Mouse (Mus musculus): ENCODE data around the gene Gsta3. TPM values are rescaled to one million over a fixed set of nuclear protein-coding genes. Genes with fewer than 3 reads are reported as not detected.
"Not testable (repeated sequence)": the region's sequence is repeated elsewhere in the genome, so short reads cannot be mapped to it uniquely, and the experiment has no call there.

Gsta3 gene
- polyA plus RNA-seq, 1 experiment from 2014 or later: 0.89 TPM

DNA sequence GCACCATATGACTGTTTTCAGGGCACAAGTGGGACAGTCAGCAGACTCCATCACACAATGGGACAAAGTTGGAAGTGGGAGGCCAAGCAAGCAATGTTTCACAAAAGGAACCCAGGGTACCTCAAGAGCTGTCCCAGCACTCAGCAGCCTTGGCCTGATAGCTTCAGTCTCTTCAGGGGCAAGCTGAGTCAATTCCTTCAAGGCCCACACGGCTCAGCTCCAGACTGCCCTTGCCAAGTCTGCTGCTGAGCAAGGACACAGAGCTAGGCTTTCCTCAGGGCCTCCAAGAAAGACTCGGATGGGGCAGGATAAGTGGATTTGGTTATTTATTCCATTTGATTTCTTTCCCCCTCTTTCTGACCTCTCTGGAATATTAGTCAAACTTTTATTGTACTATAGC is 39.9 kb downstream of the Gsta3 start:
- Histone ChIP-seq H3K36me3 (ENCODE audit: control insufficient read depth, insufficient read depth) (no peaks in the 10 kb centered on the region), H3K27ac (ENCODE audit: low read length) (no peak overlapping the region), H3K4me3 (ENCODE audit: low read length) (no peak overlapping the region), H3K9ac (ENCODE audit: low read length) (no peak overlapping the region), H3K9me3 (replicated peaks; ENCODE audit: control insufficient read depth, low read length) (no peaks in the 10 kb centered on the region), H3K4me2 (ENCODE audit: low read depth, low read length) (no peak overlapping the region), H3K4me1 (ENCODE audit: control insufficient read depth, insufficient read depth, low read length) (no peaks in the 10 kb centered on the region), H3K27me3 (ENCODE audit: control insufficient read depth, insufficient read depth, low read length) (no peaks in the 10 kb centered on the region)
- WGBS: 75% methylated on average over 2 of the region's 2 CpGs
- no peak for ATAC-seq (replicated peaks; ENCODE audit: extremely low read depth, insufficient read depth, low FRiP score)

GRCm38 (mm10) chr1:21284644-21285043 is 44.3 kb downstream of the Gsta3 start:
- 79% methylated on average over 2 of the region's 2 CpGs for WGBS
- not testable (repeated sequence) for H3K4me2 ChIP-seq (ENCODE audit: low read depth, low read length); H3K9me3 ChIP-seq (replicated peaks; ENCODE audit: control insufficient read depth, low read length); ATAC-seq (replicated peaks; ENCODE audit: extremely low read depth, insufficient read depth, low FRiP score); H3K4me1 ChIP-seq (ENCODE audit: control insufficient read depth, insufficient read depth, low read length); H3K27ac ChIP-seq (ENCODE audit: low read length); H3K9ac ChIP-seq (ENCODE audit: low read length); H3K27me3 ChIP-seq (ENCODE audit: control insufficient read depth, insufficient read depth, low read length); H3K36me3 ChIP-seq (ENCODE audit: control insufficient read depth, insufficient read depth); H3K4me3 ChIP-seq (ENCODE audit: low read length)

DNA sequence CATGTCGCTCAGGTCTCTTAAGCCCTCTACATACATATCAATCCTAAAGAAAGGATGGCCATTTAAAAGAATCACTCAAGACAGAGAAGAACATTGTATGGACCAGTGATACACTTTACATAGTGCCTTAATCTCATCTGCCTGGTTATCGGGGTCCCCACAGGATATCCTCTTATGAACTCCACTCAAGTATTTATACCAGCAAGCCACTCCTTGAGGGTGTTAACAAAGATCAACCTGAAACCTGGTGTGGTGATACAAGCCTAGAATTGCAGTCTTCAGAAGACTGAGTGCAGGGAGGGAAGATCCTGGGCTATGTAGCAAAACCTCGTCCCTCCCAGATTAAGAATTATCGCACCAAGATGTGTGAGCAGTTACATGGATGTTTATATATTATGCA is 51.0 kb downstream of the Gsta3 start:
- 80% methylated on average over 4 of the region's 4 CpGs for WGBS
- no peaks in the 10 kb centered on the region for H3K36me3 ChIP-seq (ENCODE audit: control insufficient read depth, insufficient read depth)
- no peak overlapping the region for H3K9ac ChIP-seq (ENCODE audit: low read length)
- H3K4me2 ChIP-seq (ENCODE audit: low read depth, low read length): no peak overlapping the region
- no peak for ATAC-seq (replicated peaks; ENCODE audit: extremely low read depth, insufficient read depth, low FRiP score)
- H3K9me3 ChIP-seq (replicated peaks; ENCODE audit: control insufficient read depth, low read length): no peaks in the 10 kb centered on the region
- H3K27me3 ChIP-seq (ENCODE audit: control insufficient read depth, insufficient read depth, low read length): no peaks in the 10 kb centered on the region
- H3K4me1 ChIP-seq (ENCODE audit: control insufficient read depth, insufficient read depth, low read length): no peaks in the 10 kb centered on the region
- H3K27ac ChIP-seq (ENCODE audit: low read length): no peak overlapping the region
- H3K4me3 ChIP-seq (ENCODE audit: low read length): no peak overlapping the region

DNA sequence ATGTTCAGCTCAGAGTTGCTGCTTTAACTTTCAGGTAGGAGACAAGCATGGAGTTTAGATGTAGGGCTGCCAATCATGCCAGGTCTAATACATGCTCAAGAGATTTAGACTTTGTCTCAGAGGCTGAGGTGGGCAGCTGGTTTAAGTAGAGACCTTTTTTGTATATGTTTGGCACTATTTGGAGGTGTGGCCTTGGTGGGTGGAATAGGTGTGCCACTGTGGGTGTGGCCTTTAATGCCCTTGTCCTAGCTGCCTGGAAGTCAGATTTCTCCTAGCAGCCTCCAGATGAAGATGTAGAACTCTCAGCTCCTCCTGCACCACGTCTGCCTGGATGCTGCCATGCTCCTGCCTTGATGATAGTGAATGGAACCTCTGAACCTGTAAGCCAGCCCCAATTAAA is 52.2 kb downstream of the Gsta3 start:
- no peak for ATAC-seq (replicated peaks; ENCODE audit: extremely low read depth, insufficient read depth, low FRiP score)
- Histone ChIP-seq H3K27me3 (ENCODE audit: control insufficient read depth, insufficient read depth, low read length) (no peaks in the 10 kb centered on the region), H3K9ac (ENCODE audit: low read length) (no peak overlapping the region), H3K9me3 (replicated peaks; ENCODE audit: control insufficient read depth, low read length) (no peaks in the 10 kb centered on the region), H3K27ac (ENCODE audit: low read length) (no peak overlapping the region), H3K36me3 (ENCODE audit: control insufficient read depth, insufficient read depth) (no peaks in the 10 kb centered on the region), H3K4me1 (ENCODE audit: control insufficient read depth, insufficient read depth, low read length) (no peaks in the 10 kb centered on the region), H3K4me2 (ENCODE audit: low read depth, low read length) (no peak overlapping the region), H3K4me3 (ENCODE audit: low read length) (no peak overlapping the region)
- 49% methylated on average over 1 of the region's 1 CpGs for WGBS

GRCm38 (mm10) chr1:21296169-21296568 is 55.8 kb downstream of the Gsta3 start:
- no peaks in the 10 kb centered on the region for H3K36me3 ChIP-seq (ENCODE audit: control insufficient read depth, insufficient read depth)
- no peak overlapping the region for H3K9ac ChIP-seq (ENCODE audit: low read length)
- 74% methylated on average over 1 of the region's 1 CpGs for WGBS
- H3K4me1 ChIP-seq (ENCODE audit: control insufficient read depth, insufficient read depth, low read length): no peaks in the 10 kb centered on the region
- no peak; the same call in 1 of the 2 replicates for ATAC-seq (replicated peaks; ENCODE audit: extremely low read depth, insufficient read depth, low FRiP score)
- H3K27ac ChIP-seq (ENCODE audit: low read length): no peak overlapping the region
- no peak overlapping the region for H3K4me2 ChIP-seq (ENCODE audit: low read depth, low read length)
- no peaks in the 10 kb centered on the region for H3K9me3 ChIP-seq (replicated peaks; ENCODE audit: control insufficient read depth, low read length)
- H3K27me3 ChIP-seq (ENCODE audit: control insufficient read depth, insufficient read depth, low read length): no peaks in the 10 kb centered on the region
- no peak overlapping the region for H3K4me3 ChIP-seq (ENCODE audit: low read length)

- Histone ChIP-seq H3K27me3 (ENCODE audit: control insufficient read depth, insufficient read depth, low read length) (no peaks in the 10 kb centered on the region), H3K36me3 (ENCODE audit: control insufficient read depth, insufficient read depth) (no peaks in the 10 kb centered on the region), H3K4me3 (ENCODE audit: low read length) (no peak overlapping the region), H3K9me3 (replicated peaks; ENCODE audit: control insufficient read depth, low read length) (no peaks in the 10 kb centered on the region), H3K27ac (ENCODE audit: low read length) (no peak overlapping the region), H3K9ac (ENCODE audit: low read length) (no peak overlapping the region), H3K4me2 (ENCODE audit: low read depth, low read length) (no peak overlapping the region), H3K4me1 (ENCODE audit: control insufficient read depth, insufficient read depth, low read length) (no peaks in the 10 kb centered on the region)
- no peak for ATAC-seq (replicated peaks; ENCODE audit: extremely low read depth, insufficient read depth, low FRiP score)
- 91% methylated on average over 4 of the region's 4 CpGs for WGBS
Observed at GRCm38 (mm10) chr1:21298114-21298513, 57.7 kb downstream of the Gsta3 start.

DNA sequence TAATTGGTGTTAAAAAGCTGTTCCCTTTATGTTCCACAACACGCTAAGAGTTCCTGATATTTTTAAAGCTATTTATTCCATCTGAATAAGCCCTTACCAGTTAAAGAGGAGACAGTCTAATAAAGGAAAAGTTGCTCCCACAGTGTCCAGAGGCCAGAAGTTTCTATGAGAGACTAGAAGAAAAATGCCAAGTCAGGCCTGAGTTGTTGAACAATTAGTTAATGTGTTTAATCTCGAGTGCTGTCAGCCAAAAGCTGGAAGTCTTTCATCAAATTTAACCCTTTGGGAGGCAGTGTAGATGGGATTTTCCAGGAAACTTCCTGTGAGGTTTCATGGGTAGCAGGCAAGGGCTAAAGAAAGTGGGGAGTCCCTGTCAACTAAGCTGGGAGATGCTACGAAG is 59.4 kb downstream of the Gsta3 start:
- Histone ChIP-seq H3K4me3 (ENCODE audit: low read length) (no peak overlapping the region), H3K27me3 (ENCODE audit: control insufficient read depth, insufficient read depth, low read length) (no peaks in the 10 kb centered on the region), H3K27ac (ENCODE audit: low read length) (no peak overlapping the region), H3K4me1 (ENCODE audit: control insufficient read depth, insufficient read depth, low read length) (no peaks in the 10 kb centered on the region), H3K36me3 (ENCODE audit: control insufficient read depth, insufficient read depth) (no peaks in the 10 kb centered on the region), H3K4me2 (ENCODE audit: low read depth, low read length) (no peak overlapping the region), H3K9ac (ENCODE audit: low read length) (no peak overlapping the region), H3K9me3 (replicated peaks; ENCODE audit: control insufficient read depth, low read length) (no peaks in the 10 kb centered on the region)
- ATAC-seq (replicated peaks; ENCODE audit: extremely low read depth, insufficient read depth, low FRiP score): no peak
- 59% methylated on average over 3 of the region's 3 CpGs for WGBS

DNA sequence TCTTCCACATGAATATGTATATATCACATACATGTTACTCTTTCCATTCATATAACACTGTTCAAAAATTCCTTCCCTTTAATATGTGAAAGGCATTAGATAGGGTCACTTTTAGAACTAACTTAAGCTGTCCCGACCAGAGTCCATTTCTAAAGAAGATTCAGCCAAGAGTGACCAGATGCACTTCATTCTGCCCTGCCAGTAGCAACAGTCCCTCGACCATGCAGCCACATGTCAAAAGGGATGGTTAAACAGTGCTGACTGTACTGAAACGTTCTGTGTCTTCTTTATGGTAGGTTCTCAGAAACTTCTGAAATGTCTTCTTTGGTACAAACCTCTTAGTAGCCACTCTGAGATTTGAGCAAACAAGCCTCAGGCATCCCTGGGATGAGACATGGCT is 61.3 kb downstream of the Gsta3 start:
- no peaks in the 10 kb centered on the region for H3K27me3 ChIP-seq (ENCODE audit: control insufficient read depth, insufficient read depth, low read length)
- WGBS: 66% methylated on average over 3 of the region's 3 CpGs
- H3K27ac ChIP-seq (ENCODE audit: low read length): no peak overlapping the region
- H3K4me1 ChIP-seq (ENCODE audit: control insufficient read depth, insufficient read depth, low read length): no peaks in the 10 kb centered on the region
- H3K36me3 ChIP-seq (ENCODE audit: control insufficient read depth, insufficient read depth): no peaks in the 10 kb centered on the region
- H3K4me3 ChIP-seq (ENCODE audit: low read length): no peak overlapping the region
- H3K9ac ChIP-seq (ENCODE audit: low read length): no peak overlapping the region
- ATAC-seq (replicated peaks; ENCODE audit: extremely low read depth, insufficient read depth, low FRiP score): no peak
- H3K4me2 ChIP-seq (ENCODE audit: low read depth, low read length): no peak overlapping the region
- no peaks in the 10 kb centered on the region for H3K9me3 ChIP-seq (replicated peaks; ENCODE audit: control insufficient read depth, low read length)

GRCm38 (mm10) chr1:21304174-21304573 is 63.8 kb downstream of the Gsta3 start:
- no peaks in the 10 kb centered on the region for H3K4me1 ChIP-seq (ENCODE audit: control insufficient read depth, insufficient read depth, low read length)
- no peaks in the 10 kb centered on the region for H3K9me3 ChIP-seq (replicated peaks; ENCODE audit: control insufficient read depth, low read length)
- no peaks in the 10 kb centered on the region for H3K36me3 ChIP-seq (ENCODE audit: control insufficient read depth, insufficient read depth)
- no peak overlapping the region for H3K27ac ChIP-seq (ENCODE audit: low read length)
- 62% methylated on average over 3 of the region's 3 CpGs for WGBS
- no peak overlapping the region for H3K9ac ChIP-seq (ENCODE audit: low read length)
- no peak overlapping the region for H3K4me3 ChIP-seq (ENCODE audit: low read length)
- no peaks in the 10 kb centered on the region for H3K27me3 ChIP-seq (ENCODE audit: control insufficient read depth, insufficient read depth, low read length)
- no peak overlapping the region for H3K4me2 ChIP-seq (ENCODE audit: low read depth, low read length)
- ATAC-seq (replicated peaks; ENCODE audit: extremely low read depth, insufficient read depth, low FRiP score): no peak

DNA sequence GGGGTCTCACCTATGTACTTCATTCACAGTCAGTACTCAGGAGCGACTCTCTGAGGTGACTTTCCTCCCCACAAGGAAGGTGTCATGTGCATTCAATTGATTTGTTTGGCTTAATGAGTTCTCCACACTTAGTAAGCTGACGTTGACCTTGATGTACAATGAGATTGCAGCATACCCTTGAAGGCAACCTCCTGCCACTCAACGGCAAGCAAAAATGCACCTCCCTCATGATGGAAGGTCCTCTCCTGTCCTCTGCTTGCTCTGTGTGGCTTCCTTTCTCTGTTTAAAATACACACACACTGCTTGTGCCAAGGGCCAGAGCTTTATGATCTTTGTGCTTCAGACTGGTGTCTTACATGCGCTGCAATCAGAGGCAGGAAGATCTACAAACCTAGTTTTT is 64.3 kb downstream of the Gsta3 start:
- Histone ChIP-seq H3K4me1 (ENCODE audit: control insufficient read depth, insufficient read depth, low read length) (no peaks in the 10 kb centered on the region), H3K36me3 (ENCODE audit: control insufficient read depth, insufficient read depth) (no peaks in the 10 kb centered on the region), H3K4me3 (ENCODE audit: low read length) (no peak overlapping the region), H3K4me2 (ENCODE audit: low read depth, low read length) (no peak overlapping the region), H3K27me3 (ENCODE audit: control insufficient read depth, insufficient read depth, low read length) (no peaks in the 10 kb centered on the region), H3K9me3 (replicated peaks; ENCODE audit: control insufficient read depth, low read length) (no peaks in the 10 kb centered on the region), H3K9ac (ENCODE audit: low read length) (no peak overlapping the region), H3K27ac (ENCODE audit: low read length) (no peak overlapping the region)
- 75% methylated on average over 4 of the region's 4 CpGs for WGBS
- ATAC-seq (replicated peaks; ENCODE audit: extremely low read depth, insufficient read depth, low FRiP score): no peak
